Mouse (Mus musculus): Measurements from ENCODE around the gene R3hdm2.
A peak's percentile ranks its signal among the peaks of the same experiment; 100 is the strongest.

R3hdm2 gene

DNA sequence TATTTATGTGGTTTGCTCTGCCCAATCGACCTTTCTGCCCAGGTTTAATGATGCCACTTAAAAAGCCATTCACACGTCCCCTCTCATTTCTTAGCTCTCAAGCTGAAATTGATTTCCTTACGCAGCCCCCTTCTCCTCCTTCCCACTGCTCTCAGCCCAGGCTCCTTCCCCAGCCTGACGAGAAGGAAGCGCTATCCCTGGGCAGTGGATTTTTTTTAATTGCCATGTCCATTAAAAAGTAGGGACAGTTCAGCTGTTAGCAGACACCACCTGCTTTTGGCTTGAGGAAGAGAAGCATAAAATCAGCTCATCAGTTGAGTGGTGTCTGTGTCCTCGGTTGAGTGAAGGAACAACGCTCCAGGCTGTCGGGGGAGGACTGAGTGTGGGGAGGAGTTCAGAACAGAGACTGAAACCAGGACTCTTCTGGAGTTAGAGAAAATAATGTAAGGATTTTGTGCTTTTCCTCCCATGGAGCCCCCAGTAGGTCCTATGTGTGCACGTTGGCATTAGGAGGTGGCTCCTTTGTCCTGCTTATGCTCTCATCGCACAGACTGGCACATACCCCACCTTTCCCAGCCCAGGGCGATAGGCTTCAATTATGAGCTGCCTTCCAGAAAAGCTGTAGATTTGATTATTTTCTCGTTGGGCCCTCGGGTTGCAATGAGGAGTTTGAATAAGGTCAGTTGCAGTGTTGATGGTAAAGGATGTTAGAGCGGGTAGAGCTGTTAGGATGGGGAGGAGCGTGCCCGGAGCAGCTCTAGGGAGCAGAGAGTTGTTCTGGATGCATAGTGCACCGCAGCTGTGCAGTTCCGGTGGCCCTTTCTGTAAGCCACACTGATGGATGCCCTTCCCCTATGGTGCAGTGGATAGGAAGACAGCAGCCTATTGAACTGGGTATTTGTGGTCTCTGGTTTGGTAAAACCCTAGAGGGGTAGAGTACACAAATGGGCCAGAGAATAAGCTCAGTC is 110.3 kb downstream of the R3hdm2 start:
- no peak for DNase-seq (ENCODE audit: extremely low spot score, low read depth, low spot score)

DNA sequence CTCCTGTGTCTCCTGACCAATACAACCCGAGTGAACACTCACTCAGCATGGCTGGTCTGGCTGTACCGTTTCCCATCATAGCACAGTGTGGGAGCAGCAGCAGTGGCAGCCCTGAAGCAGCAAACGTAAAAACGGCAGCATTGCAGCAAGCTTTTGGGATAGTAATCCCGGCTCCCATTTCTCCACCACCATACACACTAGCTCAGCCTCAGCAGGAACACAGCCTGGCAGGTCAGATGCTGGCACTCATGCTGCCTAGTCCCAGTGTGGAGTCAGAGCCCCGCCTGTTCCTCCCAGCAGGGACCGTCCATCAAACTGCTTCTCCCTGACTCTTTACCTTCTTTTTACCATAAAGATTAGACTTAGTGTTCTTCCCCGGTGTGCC is 111.0 kb downstream of the R3hdm2 start:
- no peak for DNase-seq (ENCODE audit: extremely low spot score, low read depth, low spot score)

DNA sequence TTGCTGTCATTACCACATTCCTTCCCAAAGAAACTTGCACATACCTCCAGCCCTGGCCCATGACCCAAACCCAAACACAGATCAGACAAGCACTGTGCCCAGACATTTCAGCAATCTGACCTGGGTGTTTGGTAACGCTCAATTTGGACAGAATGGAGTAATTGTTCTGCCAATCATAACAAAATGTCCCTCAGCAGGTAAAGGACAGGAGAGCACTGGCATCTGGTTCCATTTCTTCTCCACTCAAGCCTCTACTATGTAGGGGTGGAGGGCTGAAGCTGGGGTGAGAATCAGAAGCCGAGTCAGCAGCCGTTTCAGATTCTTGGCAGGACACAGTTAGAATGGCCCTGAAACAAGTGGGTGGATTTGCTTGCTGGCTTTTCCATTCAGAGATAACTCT is 112.0 kb downstream of the R3hdm2 start:
- no peak for DNase-seq (ENCODE audit: extremely low spot score, low read depth, low spot score)

DNA sequence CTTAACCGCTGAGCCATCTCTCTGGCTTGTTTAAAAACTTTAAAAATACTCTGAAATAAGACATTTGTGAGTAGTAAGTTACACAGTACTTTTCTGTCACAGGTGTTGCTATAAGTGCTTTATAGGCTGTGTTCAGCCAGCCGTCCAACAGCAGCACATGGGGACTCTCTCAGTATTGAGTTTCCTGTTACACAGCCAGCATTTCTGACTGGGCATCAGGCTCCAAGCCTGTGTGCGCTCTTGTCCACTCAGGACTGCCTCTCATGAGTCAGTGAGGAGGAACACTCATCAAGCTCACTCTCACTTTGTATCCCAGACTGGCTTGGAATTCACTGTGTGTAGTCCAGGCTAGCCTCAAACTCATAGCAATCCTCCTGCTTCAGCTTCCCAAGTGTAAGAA is 116.0 kb downstream of the R3hdm2 start:
- DNase-seq (ENCODE audit: extremely low spot score, low read depth, low spot score): no peak

DNA sequence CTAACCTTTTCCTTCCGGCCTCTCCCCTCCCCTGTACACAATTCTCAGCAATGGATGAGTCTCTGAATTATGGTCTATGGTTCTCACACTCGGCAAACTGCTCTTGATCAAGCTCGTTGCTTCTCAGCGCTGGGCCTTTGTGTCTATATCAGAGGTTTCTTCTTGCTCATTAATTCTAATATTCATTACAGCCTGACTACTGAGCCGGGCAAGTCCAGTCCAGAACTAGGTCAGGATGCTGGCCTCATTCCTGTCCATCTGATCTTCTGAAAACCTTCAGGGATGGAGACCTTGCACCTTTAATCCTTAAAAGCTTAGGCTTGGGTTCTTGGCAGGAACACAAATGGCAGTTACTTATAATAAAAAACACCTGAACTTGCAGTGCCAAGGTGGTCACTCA is 119.4 kb downstream of the R3hdm2 start:
- no peak for DNase-seq (ENCODE audit: extremely low spot score, low read depth, low spot score)

DNA sequence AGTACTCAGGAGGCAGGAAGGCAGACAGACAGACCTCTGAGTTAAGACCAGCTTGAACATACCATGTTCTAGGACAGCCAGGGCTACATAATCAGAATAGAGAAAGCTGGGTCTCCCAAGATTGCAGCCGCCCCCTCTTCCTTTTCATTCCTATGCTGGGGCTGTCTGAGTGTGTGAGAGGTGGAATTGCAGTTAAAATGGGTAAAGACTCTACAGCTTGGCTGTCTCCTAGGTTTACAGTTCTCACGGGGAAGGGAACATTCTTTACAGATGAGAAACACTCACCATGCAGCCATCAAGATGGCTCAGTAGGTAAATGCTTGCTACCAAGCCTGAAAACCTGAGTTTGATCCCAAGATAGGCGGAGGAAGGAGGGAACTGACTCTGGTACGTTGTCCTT is 119.9 kb downstream of the R3hdm2 start:
- DNase-seq (ENCODE audit: extremely low spot score, low read depth, low spot score): no peak

DNA sequence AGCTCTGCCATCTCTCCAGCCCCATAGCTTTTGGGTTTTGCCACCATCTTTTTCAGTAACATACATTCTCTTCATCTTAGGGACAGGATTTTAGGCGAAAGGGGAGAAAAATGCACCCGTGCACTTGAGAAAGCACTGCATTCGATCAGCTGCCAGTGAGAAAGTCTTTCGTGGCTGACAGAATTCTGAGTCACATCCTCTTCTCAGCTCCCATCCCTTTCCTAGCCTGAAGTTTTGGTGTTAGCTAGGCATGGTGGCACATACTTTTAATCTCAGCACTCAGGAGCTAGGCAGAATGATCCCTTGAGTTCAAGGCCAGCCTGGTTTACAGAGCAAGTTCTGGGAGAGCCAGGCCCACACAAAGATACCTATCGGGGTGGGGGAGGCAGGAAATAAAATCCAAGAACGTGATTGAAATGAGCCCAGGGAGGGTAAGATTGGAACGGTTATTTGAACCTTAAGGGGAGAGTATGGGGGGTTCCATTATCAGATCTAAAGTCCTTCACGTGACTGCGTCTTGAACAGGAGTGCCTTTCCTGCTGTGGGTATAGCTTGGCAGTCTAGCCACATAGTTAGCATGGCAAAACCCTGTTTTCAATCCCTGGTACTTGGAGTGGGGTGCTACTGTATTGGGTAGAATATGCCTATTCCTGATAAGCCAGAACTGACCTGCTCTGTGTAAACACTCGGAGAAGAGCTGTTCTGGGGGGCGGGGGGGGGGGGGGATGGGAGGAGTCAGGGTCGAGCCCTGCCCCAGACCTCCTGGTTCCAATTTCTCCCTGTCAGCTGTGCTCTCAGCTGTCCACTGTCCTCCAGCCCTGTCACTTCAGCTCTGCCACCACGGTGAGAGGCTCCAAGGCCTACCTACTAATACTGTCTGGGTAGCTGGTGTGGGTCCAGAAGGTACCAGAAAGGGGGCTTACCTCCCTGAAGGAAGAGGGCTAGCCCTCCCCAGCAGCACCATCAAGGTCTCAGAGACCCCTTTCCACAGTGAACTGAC is 121.1 kb downstream of the R3hdm2 start, which contains the start of gene Stac3:
TSS of gene Stac3 (plus strand) at position 793 of the 1,000 bp plus-strand sequence.
- no peak for DNase-seq (ENCODE audit: extremely low spot score, low read depth, low spot score)

DNA sequence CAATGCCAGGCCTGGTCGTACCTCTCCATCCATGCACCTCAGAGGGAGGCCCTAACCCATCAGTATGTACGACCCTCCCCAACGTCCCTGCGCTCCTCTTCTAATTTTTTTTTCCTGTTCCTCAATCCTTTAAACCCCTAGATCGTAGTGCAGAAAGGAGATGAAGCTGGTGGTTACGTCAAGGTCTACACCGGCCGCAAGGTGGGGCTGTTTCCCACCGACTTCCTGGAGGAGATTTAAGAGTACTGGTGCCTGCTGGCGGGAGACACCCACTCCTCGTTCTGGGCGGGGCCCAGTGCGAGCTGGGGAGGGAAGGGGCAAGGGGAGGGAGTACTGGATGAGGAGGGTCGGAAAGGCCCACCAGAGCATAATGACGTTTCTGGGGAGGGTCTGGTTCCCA is 128.1 kb downstream of the R3hdm2 start:
- no peak for DNase-seq (ENCODE audit: extremely low spot score, low read depth, low spot score)

DNA sequence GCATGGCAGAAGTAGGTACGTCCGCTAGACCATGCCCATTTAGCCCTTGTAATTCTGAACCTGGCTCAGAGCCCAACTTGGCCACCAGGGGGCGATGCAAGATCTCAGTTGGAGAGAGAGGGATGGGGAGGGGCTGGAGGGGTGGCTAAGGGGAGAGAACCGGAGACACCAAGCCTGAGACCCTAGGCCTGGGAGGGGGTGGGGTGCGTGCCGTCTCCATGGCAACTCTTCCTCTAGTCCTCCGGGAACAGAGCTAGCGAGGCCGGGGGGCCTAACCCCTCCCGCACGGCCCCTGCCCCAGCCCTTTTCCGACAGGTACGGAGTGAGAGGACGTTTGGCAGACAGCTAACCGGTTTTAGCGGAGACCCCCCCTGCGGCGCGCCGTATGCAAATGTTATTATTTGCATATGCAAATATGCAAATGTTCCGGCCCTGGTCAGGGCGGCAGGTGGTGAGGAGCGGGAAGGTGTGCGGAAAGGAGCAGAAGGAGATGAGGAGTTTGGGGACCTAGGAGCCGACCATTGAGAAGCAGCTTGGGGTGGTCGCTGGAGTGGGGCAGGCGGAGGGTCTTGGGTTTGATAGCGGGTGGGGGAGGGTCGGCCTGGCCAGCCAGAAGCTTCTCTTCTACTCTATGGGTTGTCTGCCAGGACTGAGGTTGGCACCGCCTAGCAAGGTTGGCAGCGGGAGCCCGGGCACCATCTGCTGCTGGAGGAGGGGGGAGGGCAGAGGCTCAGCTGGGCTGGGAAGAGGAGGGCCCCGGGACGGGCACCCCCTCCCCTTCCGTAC is 129.1 kb downstream of the R3hdm2 start:
- peak; percentile 94 for DNase-seq (ENCODE audit: extremely low spot score, low read depth, low spot score)

DNA sequence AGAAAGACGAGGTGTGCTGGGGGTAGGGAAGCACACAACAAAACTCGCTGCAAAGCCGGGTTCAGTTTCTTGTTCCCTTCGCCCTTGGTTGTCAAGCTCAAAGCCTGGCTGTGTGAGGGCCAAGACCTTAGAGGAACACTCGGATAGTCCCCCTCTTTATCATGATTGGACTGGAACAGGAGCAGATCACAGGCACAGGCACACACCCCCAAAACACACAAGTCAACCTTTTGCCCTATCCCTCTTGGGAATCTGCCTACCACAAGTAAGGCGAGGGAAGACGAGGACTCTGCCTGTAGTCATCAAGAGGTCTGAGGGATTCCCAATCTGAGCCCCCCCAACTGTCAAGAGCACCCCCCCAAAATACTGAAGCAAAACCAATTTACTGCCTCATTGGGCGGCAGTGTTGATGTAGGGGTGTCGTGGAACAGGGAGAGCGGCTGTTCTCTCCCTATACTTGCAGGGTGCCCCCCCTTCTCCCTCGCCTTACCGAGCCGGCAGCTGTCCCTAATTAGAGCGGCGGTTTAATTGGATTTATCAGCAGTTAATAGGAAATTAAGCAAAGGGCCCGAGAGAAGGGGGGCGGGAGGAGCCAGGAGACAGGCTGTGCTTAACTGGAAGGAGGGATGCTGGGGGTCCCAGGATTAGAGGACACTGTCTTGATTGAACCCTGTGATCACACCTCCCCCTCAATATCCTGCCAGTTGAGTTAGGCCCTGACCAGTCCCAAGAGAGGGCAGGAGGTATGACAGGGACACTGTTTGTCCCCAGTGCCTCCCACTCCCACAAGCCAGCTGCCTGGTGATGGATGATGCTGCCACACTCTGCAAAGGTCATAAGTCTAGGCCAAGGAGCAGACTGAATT is 129.9 kb downstream of the R3hdm2 start:
- DNase-seq (ENCODE audit: extremely low spot score, low read depth, low spot score): no peak

DNA sequence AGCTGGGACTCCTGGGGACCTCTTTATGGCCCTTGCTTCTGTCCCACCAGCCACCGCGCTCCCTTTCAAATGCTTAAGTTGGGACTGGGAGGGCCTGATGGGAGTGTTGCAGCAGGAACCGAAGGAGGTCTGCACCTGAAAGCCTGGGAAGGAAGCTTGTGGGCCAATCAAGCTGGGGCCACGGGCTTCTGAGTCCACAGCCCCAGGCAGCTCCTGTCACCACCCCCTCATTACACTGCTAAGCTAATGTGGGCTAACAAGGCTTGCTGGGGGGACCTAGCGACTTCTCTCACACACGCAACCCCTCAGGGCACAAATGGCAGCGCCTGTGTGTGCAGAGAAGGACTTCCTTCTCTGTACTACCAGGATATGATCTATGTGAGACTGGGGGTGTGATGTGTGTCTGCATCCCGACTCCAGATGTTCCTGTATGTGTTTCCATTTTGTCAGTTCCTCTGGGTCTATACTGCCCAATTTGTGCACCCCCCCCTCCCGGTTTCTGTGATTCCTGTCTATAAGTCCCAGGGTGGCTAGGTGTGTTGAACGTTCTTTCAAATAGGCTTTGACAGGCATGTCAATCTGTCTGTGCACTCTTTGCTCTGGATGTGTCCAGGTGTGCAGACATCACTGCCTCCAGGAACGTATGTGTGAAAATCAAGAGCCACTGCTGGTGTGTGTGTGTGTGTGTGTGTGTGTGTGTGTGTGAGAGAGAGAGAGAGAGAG is 130.9 kb downstream of the R3hdm2 start:
- no peak for DNase-seq (ENCODE audit: extremely low spot score, low read depth, low spot score)

DNA sequence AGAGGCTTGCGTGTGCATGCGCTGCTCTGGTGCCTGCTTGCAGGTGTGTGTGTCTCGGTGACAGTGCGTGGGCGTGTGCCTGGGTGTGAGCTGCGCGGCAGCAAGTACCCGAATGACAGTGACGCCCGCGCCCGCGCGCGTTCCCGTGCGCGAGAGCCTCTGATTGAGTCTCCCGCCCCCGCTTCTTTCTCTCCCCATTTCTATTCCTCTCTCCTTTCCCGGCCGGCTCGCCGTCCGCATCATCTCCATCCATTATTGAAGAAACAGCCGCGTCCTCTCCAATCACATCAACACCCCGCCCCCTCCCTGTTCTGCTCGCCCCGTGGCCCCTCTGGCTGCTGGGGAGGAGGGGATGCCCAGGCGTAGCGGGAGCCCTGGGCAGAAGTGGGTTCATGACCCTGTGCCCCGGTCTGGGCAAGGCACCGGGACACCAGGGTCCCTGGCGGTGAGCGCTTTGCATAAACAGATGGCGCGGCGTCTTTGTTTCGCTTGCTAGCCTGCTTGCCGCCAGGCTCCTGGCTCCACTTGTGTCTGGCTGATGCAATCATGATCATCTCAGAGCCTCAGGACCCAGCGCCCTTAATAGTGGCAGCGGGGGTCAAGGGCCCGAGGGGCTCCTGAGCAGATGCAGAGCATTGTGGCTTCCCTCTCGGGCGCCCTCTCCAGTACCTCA is 131.6 kb downstream of the R3hdm2 start:
- DNase-seq (ENCODE audit: extremely low spot score, low read depth, low spot score): no peak

DNA sequence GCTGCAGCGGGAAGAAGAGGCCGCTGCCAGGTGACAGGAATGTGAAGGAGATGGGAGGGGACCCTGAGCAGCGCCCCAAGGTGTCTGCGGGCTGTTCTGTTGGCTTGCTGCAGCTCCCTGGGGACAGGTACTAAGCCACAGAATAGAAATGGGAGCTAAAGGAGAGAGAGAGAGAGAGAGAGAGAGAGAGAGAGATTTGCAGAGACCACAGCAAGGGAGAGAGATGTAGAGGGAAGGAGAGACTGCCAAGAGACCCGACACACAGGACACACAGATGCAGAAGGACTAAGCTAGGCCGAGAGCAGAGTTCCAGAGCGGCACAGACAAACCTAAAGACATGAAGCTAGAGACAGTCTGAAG is 132.2 kb downstream of the R3hdm2 start:
- no peak for DNase-seq (ENCODE audit: extremely low spot score, low read depth, low spot score)

DNA sequence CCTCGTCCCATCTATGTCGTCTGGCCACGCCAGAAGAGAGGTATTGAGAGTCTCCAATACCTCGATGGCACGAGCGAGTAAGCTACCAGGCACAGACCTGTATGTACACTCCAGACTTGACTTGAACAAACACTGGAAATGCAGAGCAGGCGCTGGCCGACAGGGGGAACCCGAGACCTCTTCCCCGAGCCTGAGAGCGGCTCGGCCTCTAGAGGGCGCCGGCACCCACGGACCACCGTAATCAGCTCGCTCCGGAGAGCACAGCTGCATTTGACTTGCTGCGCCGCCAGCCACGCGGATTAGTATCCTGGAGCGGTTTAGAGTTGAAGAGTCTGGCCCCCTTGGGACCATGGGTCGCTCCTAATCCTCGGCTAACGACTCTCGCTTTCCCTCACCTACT is 132.7 kb downstream of the R3hdm2 start:
- no peak for DNase-seq (ENCODE audit: extremely low spot score, low read depth, low spot score)

DNA sequence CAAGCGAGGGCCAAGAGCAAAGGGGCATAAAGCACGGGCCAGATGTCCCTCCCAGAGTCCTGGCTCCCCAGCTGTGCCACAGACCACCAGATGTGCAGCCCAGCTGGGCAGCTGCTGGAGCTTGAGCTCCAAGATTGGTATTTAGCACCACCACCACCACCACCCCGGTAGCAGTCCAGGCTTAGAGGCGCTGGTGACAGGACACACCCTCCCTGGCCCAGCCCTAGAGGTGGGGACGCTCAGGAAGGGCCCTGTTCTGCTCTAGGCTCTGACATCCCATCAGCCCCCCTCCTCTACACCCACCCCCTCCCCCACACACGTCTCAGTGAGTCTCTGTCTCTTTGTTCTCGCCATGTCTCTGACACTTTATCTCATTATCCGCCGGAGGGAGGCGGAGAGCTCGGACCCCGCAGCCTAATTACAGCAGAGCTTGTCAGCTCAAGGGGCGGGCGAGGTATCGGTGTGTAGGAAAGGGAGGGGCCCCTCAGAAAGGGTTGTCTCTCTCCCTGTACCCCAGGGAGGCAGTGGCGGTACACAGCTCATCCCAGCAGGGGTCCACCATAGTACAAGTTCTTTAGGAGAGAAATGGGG is 133.5 kb downstream of the R3hdm2 start:
- no peak for DNase-seq (ENCODE audit: extremely low spot score, low read depth, low spot score)

DNA sequence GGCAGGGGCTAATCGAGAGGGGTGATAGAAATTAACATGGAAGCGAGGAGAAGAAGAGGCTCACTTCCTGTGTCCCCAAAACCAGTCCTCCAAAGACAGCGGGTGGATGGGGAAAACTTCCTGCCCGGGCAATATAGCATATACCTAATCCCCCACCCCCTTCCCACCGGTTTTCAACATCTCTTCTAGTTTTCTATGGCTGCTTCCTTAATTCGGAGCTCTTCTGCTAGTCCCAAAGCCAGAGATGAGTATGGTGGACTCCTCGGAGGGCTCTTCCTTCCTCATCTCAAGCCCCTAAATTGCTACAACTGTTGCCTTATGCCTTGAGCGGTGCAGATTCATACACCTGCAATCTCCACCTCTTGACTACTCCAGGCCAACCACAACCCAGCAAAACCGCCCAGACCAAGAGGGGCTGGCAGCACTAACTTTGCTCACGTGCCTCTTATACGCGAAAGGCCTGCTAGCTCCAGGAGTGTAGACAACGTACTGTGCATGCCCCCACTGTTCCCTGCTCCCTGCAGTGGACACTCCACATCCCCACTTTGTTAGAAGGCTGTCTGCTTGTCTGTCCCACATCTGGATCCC is 134.1 kb downstream of the R3hdm2 start:
- no peak for DNase-seq (ENCODE audit: extremely low spot score, low read depth, low spot score)

DNA sequence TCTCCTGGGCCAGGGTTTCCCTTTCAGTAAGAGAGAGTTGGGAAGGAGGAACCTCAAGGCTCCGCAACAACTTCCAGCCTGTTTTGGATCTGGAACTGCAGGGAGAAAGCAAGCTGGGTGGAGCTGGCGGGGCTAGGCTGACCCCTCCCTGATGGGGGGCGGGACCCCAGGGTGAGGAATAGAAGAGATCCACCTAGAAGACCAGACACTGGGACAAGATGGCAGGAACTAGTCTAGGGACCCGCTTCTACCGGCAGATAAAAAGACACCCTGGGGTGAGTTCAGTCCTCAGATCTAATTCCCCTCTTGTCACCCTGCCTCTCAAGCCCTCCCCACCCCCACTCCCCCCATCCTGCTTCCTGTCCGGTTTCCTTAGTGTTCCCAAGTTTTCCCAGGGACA is 134.6 kb downstream of the R3hdm2 start, which contains the start of gene Ndufa4l2:
TSS of gene Ndufa4l2 (plus strand) at position 204 of the 400 bp plus-strand sequence.
- DNase-seq (ENCODE audit: extremely low spot score, low read depth, low spot score): no peak

Measured in hindlimb bud, embryonic 11.5 days (tissue).